Mouse (Mus musculus) hindbrain, embryonic 11.5 days (tissue): ENCODE data around the gene Rnf8. TPM values are rescaled to one million over a fixed set of nuclear protein-coding genes. Genes with fewer than 3 reads are reported as not detected.
A peak's percentile ranks its signal among the peaks of the same experiment; 100 is the strongest.

Experiments used
- ATAC-seq: fragments of 200-750 bp; cut with Nextera tagmentation; 2 replicates; pipeline ENCODE4 v1.8.0; 2017; ENCODE audit warnings: mild to moderate bottlenecking, moderate TSS enrichment, moderate library complexity; ENCODE audit not compliant: low FRiP score
- DNase-seq: peaks from one replicate; pipeline ENCODE4 v3.0.0-alpha.2; 2015; ENCODE audit warnings: low spot score
- H3K27ac ChIP-seq: fragments of 300-500 bp; sonication (generic); 2 replicates; pipeline ENCODE4 v1.5.1; 2014; ENCODE audit warnings: mild to moderate bottlenecking, low read depth, low read length
- H3K27me3 ChIP-seq: fragments of 300-500 bp; sonication (generic); 2 replicates; pipeline ENCODE4 v1.6.1; 2014; ENCODE audit warnings: mild to moderate bottlenecking, low read length, moderate library complexity, mixed read lengths; ENCODE audit not compliant: control insufficient read depth, insufficient read depth
- H3K36me3 ChIP-seq: fragments of 300-500 bp; sonication (generic); 2 replicates; pipeline ENCODE4 v1.6.1; 2014; ENCODE audit warnings: mild to moderate bottlenecking, low read length, moderate library complexity, mixed read lengths; ENCODE audit not compliant: control insufficient read depth, insufficient read depth
- H3K4me1 ChIP-seq: fragments of 300-500 bp; sonication (generic); replicated peaks from 2 replicates; pipeline ENCODE4 v1.6.1; 2014; ENCODE audit warnings: low read length, mixed read lengths; ENCODE audit not compliant: control insufficient read depth, insufficient read depth
- H3K4me2 ChIP-seq: fragments of 300-500 bp; sonication (generic); replicated peaks from 2 replicates; pipeline ENCODE4 v1.6.1; 2014; ENCODE audit warnings: mild to moderate bottlenecking, low read depth, low read length
- H3K4me3 ChIP-seq: fragments of 300-500 bp; sonication (generic); 2 replicates; pipeline ENCODE4 v1.5.1; 2014; ENCODE audit warnings: low read depth, low read length
- H3K9ac ChIP-seq: fragments of 300-500 bp; sonication (generic); 2 replicates; pipeline ENCODE4 v1.6.1; 2014; ENCODE audit warnings: low read depth, low read length
- H3K9me3 ChIP-seq: fragments of 300-500 bp; sonication (generic); 2 replicates; pipeline ENCODE4 v1.6.1; 2016; ENCODE audit warnings: low read length; ENCODE audit not compliant: control insufficient read depth
- WGBS: fragments of 180-500 bp; shearing (Covaris S2); extraction: QIAGEN DNeasy Blood & Tissue Kit; methylation state at CpG from one replicate; pipeline ENCODE4 v1.1.7; 2014; 5-methylcytosine and 5-hydroxymethylcytosine counted together
- polyA plus RNA-seq: library from polyadenylated mRNA; unstranded; fragments of >200 nt; fragmentation: Nextera tagmentation; extraction: Ambion mirVana; gene quantifications from 2 replicates; pipeline ENCODE4 v1.2.1, GENCODE M21; 2014

Gene Rnf8
- polyA plus RNA-seq, 1 experiment from 2014 or later: 113 TPM

DNA sequence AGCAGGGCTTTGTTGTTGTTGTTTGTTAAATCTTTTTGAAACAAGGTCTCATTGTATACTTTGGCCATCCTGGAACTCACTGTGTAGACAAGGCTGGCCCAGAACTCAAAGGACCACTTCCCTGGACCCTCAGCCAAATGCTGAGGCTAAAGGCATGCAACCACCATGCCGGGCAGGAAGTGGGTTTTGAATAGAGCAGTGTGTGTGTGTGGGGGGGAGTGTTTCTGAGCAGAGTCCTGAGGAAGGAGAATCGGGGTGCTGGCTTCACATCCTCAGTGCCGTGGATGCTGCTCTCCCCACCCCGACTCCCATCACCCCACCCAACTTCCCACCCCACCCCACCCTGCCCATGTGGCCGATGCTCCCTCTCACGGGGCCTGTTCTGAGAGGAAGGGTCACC, 29.1 kb upstream of the Rnf8 start:
- ATAC-seq (no peak), DNase-seq (no peak)
- no peaks in the 10 kb centered on the region for H3K27me3 ChIP-seq
- H3K9me3 ChIP-seq: no peaks in the 10 kb centered on the region
- H3K4me3 ChIP-seq: no peak overlapping the region
- no peaks in the 10 kb centered on the region for H3K36me3 ChIP-seq
- H3K4me1 ChIP-seq: no peaks in the 10 kb centered on the region; the same call in 1 of the 2 replicates
- H3K4me2 ChIP-seq: no peak overlapping the region
- 86% methylated on average over 6 of the region's 6 CpGs for WGBS
- H3K9ac ChIP-seq: no peak overlapping the region
- H3K27ac ChIP-seq: no peak overlapping the region

GRCm38 (mm10) chr17:29586921-29587320, 27.7 kb upstream of the Rnf8 start:
- Histone ChIP-seq H3K36me3 (no peaks in the 10 kb centered on the region), H3K4me3 (no peak overlapping the region), H3K4me1 (no peaks in the 10 kb centered on the region; the same call in 1 of the 2 replicates), H3K4me2 (no peak overlapping the region), H3K27me3 (no peaks in the 10 kb centered on the region), H3K9me3 (no peaks in the 10 kb centered on the region), H3K9ac (no peak overlapping the region), H3K27ac (no peak overlapping the region)
- no peak for DNase-seq
- WGBS: 85% methylated on average over 9 of the region's 9 CpGs
- ATAC-seq: no peak

DNA sequence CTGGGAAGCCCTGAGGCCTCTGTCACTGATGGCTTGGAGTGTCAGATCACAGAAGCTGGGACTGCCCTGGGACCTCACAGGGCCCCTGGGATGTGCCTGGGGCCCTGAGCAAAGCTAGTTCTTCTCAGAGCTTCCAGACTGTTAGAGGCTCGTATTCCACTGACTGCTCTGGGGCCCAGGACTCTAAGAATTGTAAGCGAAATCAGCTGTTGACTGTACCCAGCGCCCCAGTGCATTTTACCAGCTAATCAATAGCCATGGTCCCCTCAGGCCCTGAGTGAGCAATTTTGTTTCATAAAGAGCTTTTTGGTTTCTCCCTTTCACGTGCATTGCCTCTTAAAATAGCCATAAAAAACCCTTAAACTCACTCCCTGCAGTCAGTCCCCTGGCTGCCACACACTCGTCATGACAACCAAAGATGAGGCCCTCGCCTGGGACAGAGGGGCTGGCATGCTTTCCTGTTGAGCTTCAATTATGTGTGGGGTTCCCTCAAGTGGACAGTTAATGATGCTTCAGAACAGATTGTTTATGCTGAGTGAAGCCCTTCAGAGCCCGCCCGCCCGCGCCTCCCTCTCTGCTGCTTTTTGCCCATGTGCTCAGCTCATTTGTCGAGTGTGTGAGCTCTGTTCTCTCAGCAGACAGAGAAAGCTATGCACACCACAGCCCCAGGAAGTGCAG, 25.2 kb upstream of the Rnf8 start:
- H3K4me1 ChIP-seq: no peaks in the 10 kb centered on the region; the same call in 1 of the 2 replicates
- DNase-seq: peak; percentile 17
- H3K36me3 ChIP-seq: no peaks in the 10 kb centered on the region
- H3K9ac ChIP-seq: no peak overlapping the region
- H3K27me3 ChIP-seq: no peaks in the 10 kb centered on the region
- H3K9me3 ChIP-seq: no peaks in the 10 kb centered on the region
- no peak overlapping the region for H3K4me2 ChIP-seq
- no peak overlapping the region for H3K4me3 ChIP-seq
- 46% methylated on average over 11 of the region's 11 CpGs for WGBS
- H3K27ac ChIP-seq: peak overlapping the region; percentile 54
- peak; percentile 43; the same call in 1 of the 2 replicates for ATAC-seq

- Histone ChIP-seq H3K4me1 (peaks cover 5% of the 10 kb centered on the region; the same call in 1 of the 2 replicates), H3K36me3 (no peaks in the 10 kb centered on the region), H3K9me3 (no peaks in the 10 kb centered on the region), H3K27me3 (no peaks in the 10 kb centered on the region), H3K4me2 (no peak overlapping the region), H3K9ac (no peak overlapping the region), H3K4me3 (no peak overlapping the region), H3K27ac (no peak overlapping the region)
- ATAC-seq (no peak), DNase-seq (no peak)
- 85% methylated on average over 15 of the region's 15 CpGs for WGBS
Observed at GRCm38 (mm10) chr17:29595891-29596770, 18.5 kb upstream of the Rnf8 start.

- H3K9me3 ChIP-seq: no peaks in the 10 kb centered on the region
- DNase-seq: no peak
- H3K4me1 ChIP-seq: peaks cover 5% of the 10 kb centered on the region; the same call in 1 of the 2 replicates
- H3K27me3 ChIP-seq: no peaks in the 10 kb centered on the region
- H3K27ac ChIP-seq: no peak overlapping the region
- no peak overlapping the region for H3K4me2 ChIP-seq
- ATAC-seq: no peak
- no peak overlapping the region for H3K9ac ChIP-seq
- H3K4me3 ChIP-seq: no peak overlapping the region
- 69% methylated on average over 13 of the region's 13 CpGs for WGBS
- no peaks in the 10 kb centered on the region for H3K36me3 ChIP-seq
Observed at GRCm38 (mm10) chr17:29596771-29597132, 17.8 kb upstream of the Rnf8 start.

- Histone ChIP-seq H3K4me2 (no peak overlapping the region), H3K9me3 (no peaks in the 10 kb centered on the region), H3K4me3 (no peak overlapping the region), H3K27me3 (no peaks in the 10 kb centered on the region), H3K9ac (no peak overlapping the region), H3K36me3 (no peaks in the 10 kb centered on the region), H3K27ac (no peak overlapping the region), H3K4me1 (peaks cover 5% of the 10 kb centered on the region; the same call in 1 of the 2 replicates)
- WGBS: 94% methylated on average over 14 of the region's 14 CpGs
- DNase-seq (no peak), ATAC-seq (no peak)
Observed at GRCm38 (mm10) chr17:29599051-29599450, 15.5 kb upstream of the Rnf8 start.

- 92% methylated on average over 8 of the region's 8 CpGs for WGBS
- Histone ChIP-seq H3K36me3 (no peaks in the 10 kb centered on the region), H3K4me3 (no peak overlapping the region), H3K27ac (no peak overlapping the region), H3K9ac (no peak overlapping the region), H3K9me3 (no peaks in the 10 kb centered on the region), H3K4me1 (peaks cover 5% of the 10 kb centered on the region; the same call in 1 of the 2 replicates), H3K4me2 (no peak overlapping the region), H3K27me3 (no peaks in the 10 kb centered on the region)
- DNase-seq (no peak), ATAC-seq (no peak)
Observed at GRCm38 (mm10) chr17:29599537-29599936, 15.1 kb upstream of the Rnf8 start.

GRCm38 (mm10) chr17:29601391-29601790, 13.2 kb upstream of the Rnf8 start:
- peaks cover 5% of the 10 kb centered on the region; the same call in 1 of the 2 replicates for H3K4me1 ChIP-seq
- H3K9ac ChIP-seq: no peak overlapping the region
- no peak overlapping the region for H3K27ac ChIP-seq
- no peak overlapping the region for H3K4me2 ChIP-seq
- ATAC-seq: no peak
- no peaks in the 10 kb centered on the region for H3K27me3 ChIP-seq
- H3K4me3 ChIP-seq: no peak overlapping the region
- DNase-seq: no peak
- no peaks in the 10 kb centered on the region for H3K36me3 ChIP-seq
- H3K9me3 ChIP-seq: no peaks in the 10 kb centered on the region
- WGBS: 80% methylated on average over 4 of the region's 4 CpGs
